Mouse (Mus musculus) small intestine, adult 2 months (tissue): ENCODE data around the gene Gba. TPM values are rescaled to one million over a fixed set of nuclear protein-coding genes. Genes with fewer than 3 reads are reported as not detected.

Source experiments
- H3K27ac ChIP-seq: fragments of 200-500 bp; 2 replicates; pipeline ENCODE4 v1.5.1; 2012; ENCODE audit warnings: low read depth, low read length, control low read depth, inconsistent platforms; ENCODE audit not compliant: insufficient read depth
- H3K27me3 ChIP-seq: fragments of 200-500 bp; 2 replicates; pipeline ENCODE4 v1.6.1; 2012; ENCODE audit warnings: mild to moderate bottlenecking, moderate library complexity, low read length, inconsistent platforms; ENCODE audit not compliant: control insufficient read depth, insufficient read depth
- H3K36me3 ChIP-seq: fragments of 200-500 bp; 2 replicates; pipeline ENCODE4 v1.6.1; 2012; ENCODE audit warnings: mild to moderate bottlenecking, low read length, control low read depth, inconsistent platforms; ENCODE audit not compliant: control insufficient read depth, insufficient read depth
- H3K4me1 ChIP-seq: fragments of 200-500 bp; 2 replicates; pipeline ENCODE4 v1.6.1; 2012; ENCODE audit warnings: low read length, inconsistent platforms, mixed read lengths; ENCODE audit not compliant: control insufficient read depth, insufficient read depth, insufficient read length
- H3K4me3 ChIP-seq: fragments of 200-500 bp; 2 replicates; pipeline ENCODE4 v1.5.1; 2012; ENCODE audit warnings: low read depth, mild to moderate bottlenecking, control low read depth, inconsistent platforms, low read length, moderate library complexity
- CTCF ChIP-seq: fragments of 200-500 bp; IDR thresholded peaks from 2 replicates; pipeline ENCODE4 v1.5.1; 2012; ENCODE audit warnings: low read depth, mild to moderate bottlenecking, control low read depth, inconsistent platforms, low read length, moderate library complexity, mixed read lengths; ENCODE audit not compliant: insufficient replicate concordance, insufficient read length; ENCODE audit errors: extremely low read depth
- POLR2A ChIP-seq: fragments of 200-500 bp; IDR thresholded peaks from 2 replicates; pipeline ENCODE4 v1.6.1; 2012; ENCODE audit warnings: low read depth, mild to moderate bottlenecking, control low read depth, inconsistent platforms, low read length, moderate library complexity
- WGBS: fragments of 180-500 bp; shearing (Covaris S2); methylation state at CpG from one replicate; pipeline ENCODE4 v1.1.7; 2018; 5-methylcytosine and 5-hydroxymethylcytosine counted together
- polyA plus RNA-seq: library from polyadenylated mRNA; depleted of rRNA; stranded (reverse); fragments of >200 nt; gene quantifications from 2 replicates; pipeline ENCODE4 v1.2.3, GENCODE M21; 2012; rRNA removed

Gene Gba
- polyA plus RNA-seq, 1 experiment: 70.6 TPM

GRCm38 (mm10) chr3:89251365-89251895 is 48.7 kb downstream of the Gba start:
- Histone ChIP-seq H3K27ac (peak overlapping the region; percentile 65), H3K36me3 (peaks cover 6% of the 10 kb centered on the region; the same call in 1 of the 2 replicates), H3K4me3 (peak overlapping the region; percentile 50), H3K4me1 (peaks cover 29% of the 10 kb centered on the region), H3K27me3 (no peaks in the 10 kb centered on the region)
- WGBS: 6% methylated on average over 17 of the region's 17 CpGs
- TF ChIP-seq POLR2A (no peak), CTCF (no peak)

DNA sequence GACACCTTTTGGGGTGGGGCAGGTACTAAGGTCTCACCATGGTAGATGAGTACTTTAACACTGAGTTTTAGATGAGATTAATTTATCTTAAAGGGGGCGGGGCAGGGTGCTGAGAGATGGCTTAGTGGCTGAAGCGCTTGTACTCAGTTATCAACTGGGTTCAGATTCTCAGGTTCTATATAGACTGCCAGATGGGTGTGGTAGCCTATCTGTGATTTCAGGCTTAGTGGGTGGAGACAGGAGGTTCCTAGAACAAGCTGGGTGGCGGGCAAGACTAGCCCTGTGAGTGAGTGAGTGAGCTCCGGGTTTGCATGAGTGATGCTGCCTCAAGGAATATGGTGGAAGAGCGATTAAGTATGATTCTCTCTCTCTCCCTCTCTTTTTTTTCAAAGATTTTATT is 52.3 kb downstream of the Gba start:
- no peak overlapping the region for H3K27ac ChIP-seq
- no peak overlapping the region for H3K4me3 ChIP-seq
- H3K4me1 ChIP-seq: peaks cover 29% of the 10 kb centered on the region
- H3K27me3 ChIP-seq: no peaks in the 10 kb centered on the region
- TF ChIP-seq CTCF (no peak), POLR2A (no peak)
- WGBS: 43% methylated on average over 5 of the region's 5 CpGs
- no peaks in the 10 kb centered on the region for H3K36me3 ChIP-seq

- Histone ChIP-seq H3K27me3 (no peaks in the 10 kb centered on the region), H3K27ac (no peak overlapping the region), H3K4me1 (peaks cover 21% of the 10 kb centered on the region), H3K36me3 (no peaks in the 10 kb centered on the region), H3K4me3 (no peak overlapping the region)
- TF ChIP-seq POLR2A (no peak), CTCF (no peak)
- 80% methylated on average over 5 of the region's 5 CpGs for WGBS
Measured at GRCm38 (mm10) chr3:89256177-89256576, 53.4 kb downstream of the Gba start.

Other genes with a start within 250 kb of the Gba start
- gene Rusc1, start 109.6 kb upstream of the Gba start, polyA plus RNA-seq: 26.9 and 45.2 TPM in 2 replicates
- gene Gm43738, start 101.8 kb upstream of the Gba start, polyA plus RNA-seq: not detected in 2 replicates
- 47.8 and 81.3 TPM in 2 replicates for gene Fdps, start 101.0 kb upstream of the Gba start, polyA plus RNA-seq
- 264 and 580 TPM in 2 replicates for gene Pklr, start 66.8 kb upstream of the Gba start, polyA plus RNA-seq
- gene Hcn3, start 42.7 kb upstream of the Gba start, polyA plus RNA-seq: 0.30 and 1.3 TPM in 2 replicates
- 20.6 and 27.7 TPM in 2 replicates for gene Clk2, start 38.1 kb upstream of the Gba start, polyA plus RNA-seq
- gene Scamp3, start 25.5 kb upstream of the Gba start, polyA plus RNA-seq: 57.0 and 96.1 TPM in 2 replicates
- gene Fam189b, start 19.8 kb upstream of the Gba start, polyA plus RNA-seq: 14.0 and 19.4 TPM in 2 replicates
- gene Thbs3, start 12.3 kb downstream of the Gba start, polyA plus RNA-seq: 10.5 and 16.0 TPM in 2 replicates
- 92.5 and 181 TPM in 2 replicates for gene Mtx1, start 24.2 kb downstream of the Gba start, polyA plus RNA-seq
- 0.76 and 139 TPM in 2 replicates for gene Muc1, start 26.1 kb downstream of the Gba start, polyA plus RNA-seq
- gene Krtcap2, start 43.0 kb downstream of the Gba start, polyA plus RNA-seq: 120 and 182 TPM in 2 replicates
- 4.3 and 8.7 TPM in 2 replicates for gene Trim46, start 43.4 kb downstream of the Gba start, polyA plus RNA-seq
- gene Dpm3, start 56.4 kb downstream of the Gba start, polyA plus RNA-seq: 357 and 440 TPM in 2 replicates
- gene Slc50a1, start 67.6 kb downstream of the Gba start, polyA plus RNA-seq: 81.6 and 97.3 TPM in 2 replicates
- gene Efna1, start 78.2 kb downstream of the Gba start, polyA plus RNA-seq: 46.1 and 122 TPM in 2 replicates
- 3.9 and 7.0 TPM in 2 replicates for gene Efna3, start 120.0 kb downstream of the Gba start, polyA plus RNA-seq
- 11.6 and 20.0 TPM in 2 replicates for gene Efna4, start 135.1 kb downstream of the Gba start, polyA plus RNA-seq
- 48.9 and 70.7 TPM in 2 replicates for gene Adam15, start 147.1 kb downstream of the Gba start, polyA plus RNA-seq
- gene Dcst2, start 159.0 kb downstream of the Gba start, polyA plus RNA-seq: 0.93 and 1.2 TPM in 2 replicates
- 2.0 and 9.1 TPM in 2 replicates for gene Dcst1, start 162.3 kb downstream of the Gba start, polyA plus RNA-seq
- gene Zbtb7b, start 191.8 kb downstream of the Gba start, polyA plus RNA-seq: 97.8 and 262 TPM in 2 replicates
- gene Lenep, start 199.9 kb downstream of the Gba start, polyA plus RNA-seq: 0.85 TPM in 1 of 2 replicates, not detected in the other
- gene Flad1, start 208.9 kb downstream of the Gba start, polyA plus RNA-seq: 22.1 and 36.1 TPM in 2 replicates
- 6.2 and 13.7 TPM in 2 replicates for gene Cks1b, start 215.5 kb downstream of the Gba start, polyA plus RNA-seq
- 33.6 and 63.5 TPM in 2 replicates for gene Shc1, start 215.5 kb downstream of the Gba start, polyA plus RNA-seq
- gene Pygo2, start 227.3 kb downstream of the Gba start, polyA plus RNA-seq: 61.7 and 87.5 TPM in 2 replicates
- gene Pbxip1, start 233.8 kb downstream of the Gba start, polyA plus RNA-seq: 26.8 and 36.5 TPM in 2 replicates